Mouse (Mus musculus) heart, embryonic 15.5 days (tissue): ENCODE measurements around the gene Gpx5. TPM values are rescaled to one million over a fixed set of nuclear protein-coding genes. Genes with fewer than 3 reads are reported as not detected.
A peak's percentile ranks its signal among the peaks of the same experiment; 100 is the strongest.

Experiments used
- ATAC-seq: fragments of 200-750 bp; cut with Nextera tagmentation; replicated peaks from 2 replicates; pipeline ENCODE4 v1.8.0; 2017; ENCODE audit warnings: low read depth, moderate TSS enrichment; ENCODE audit not compliant: insufficient number of reproducible peaks, insufficient read depth, low FRiP score
- H3K27ac ChIP-seq: fragments of 300-500 bp; sonication (generic); 2 replicates; pipeline ENCODE4 v1.5.1; 2015; ENCODE audit warnings: mild to moderate bottlenecking, inconsistent platforms
- H3K27me3 ChIP-seq: fragments of 300-500 bp; sonication (generic); 2 replicates; pipeline ENCODE4 v1.6.1; 2015; ENCODE audit warnings: inconsistent platforms
- H3K36me3 ChIP-seq: fragments of 300-500 bp; sonication (generic); 2 replicates; pipeline ENCODE4 v1.6.1; 2015; ENCODE audit warnings: mild to moderate bottlenecking, inconsistent platforms
- H3K4me1 ChIP-seq: fragments of 300-500 bp; sonication (generic); replicated peaks from 2 replicates; pipeline ENCODE4 v1.6.1; 2015; ENCODE audit warnings: inconsistent platforms
- H3K4me2 ChIP-seq: fragments of 300-500 bp; sonication (generic); 2 replicates; pipeline ENCODE4 v1.6.1; 2015; ENCODE audit warnings: inconsistent platforms, mild to moderate bottlenecking, moderate library complexity
- H3K4me3 ChIP-seq: fragments of 300-500 bp; sonication (generic); 2 replicates; pipeline ENCODE4 v1.5.1; 2015; ENCODE audit warnings: mild to moderate bottlenecking, inconsistent platforms
- H3K9ac ChIP-seq: fragments of 300-500 bp; sonication (generic); 2 replicates; pipeline ENCODE4 v1.6.1; 2015; ENCODE audit warnings: mild to moderate bottlenecking, inconsistent platforms
- H3K9me3 ChIP-seq: fragments of 300-500 bp; sonication (generic); replicated peaks from 2 replicates; pipeline ENCODE4 v1.6.1; 2016; ENCODE audit warnings: inconsistent platforms
- WGBS: fragments of 180-500 bp; shearing (Covaris S2); methylation state at CpG from one replicate; pipeline ENCODE4 v1.1.7; 2015; ENCODE audit warnings: mixed read lengths; 5-methylcytosine and 5-hydroxymethylcytosine counted together
- polyA plus RNA-seq: library from polyadenylated mRNA; unstranded; fragments of >200 nt; fragmentation: Nextera tagmentation; extraction: Ambion mirVana; gene quantifications from 2 replicates; pipeline ENCODE4 v1.2.1, GENCODE M21; 2015

The Gpx5 gene
- polyA plus RNA-seq, 1 experiment from 2014 or later, result not detected

DNA sequence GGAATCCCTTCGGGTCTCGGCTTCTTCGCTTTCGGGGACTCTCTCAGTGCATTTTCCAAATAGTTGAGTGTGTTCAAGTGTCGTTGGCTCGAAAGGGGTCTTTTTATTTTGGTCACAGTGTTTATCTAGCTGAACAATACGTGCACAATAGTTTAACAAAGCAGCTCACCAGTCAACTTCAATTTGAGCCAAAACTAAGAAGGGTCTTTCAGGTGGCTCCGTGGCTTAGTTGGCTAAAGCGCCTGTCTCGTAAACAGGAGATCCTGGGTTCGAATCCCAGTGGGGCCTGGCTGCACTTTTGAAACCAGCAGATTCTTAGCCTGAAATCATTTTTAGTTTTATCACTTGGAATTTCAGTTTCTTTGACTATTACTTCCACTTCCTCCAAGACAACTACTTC, 28.2 kb downstream of the Gpx5 start:
- Histone ChIP-seq H3K9ac (peak overlapping the region; percentile 22), H3K4me2 (peak overlapping the region; percentile 58), H3K4me3 (peak overlapping the region; percentile 46), H3K27me3 (peaks cover 8% of the 10 kb centered on the region; the same call in 1 of the 2 replicates), H3K9me3 (no peaks in the 10 kb centered on the region), H3K36me3 (no peaks in the 10 kb centered on the region), H3K4me1 (peaks cover 4% of the 10 kb centered on the region; the same call in 1 of the 2 replicates), H3K27ac (no peak overlapping the region)
- WGBS, result 3% methylated on average over 11 of the region's 11 CpGs
- no peak for ATAC-seq

- Histone ChIP-seq H3K4me1 (peaks cover 7% of the 10 kb centered on the region), H3K27ac (no peak overlapping the region), H3K36me3 (no peaks in the 10 kb centered on the region), H3K9ac (peak overlapping the region; percentile 22), H3K4me2 (peak overlapping the region; percentile 58), H3K9me3 (no peaks in the 10 kb centered on the region), H3K27me3 (peaks cover 10% of the 10 kb centered on the region; the same call in 1 of the 2 replicates), H3K4me3 (peak overlapping the region; percentile 46)
- WGBS, result 4% methylated on average over 11 of the region's 11 CpGs
- ATAC-seq, result no peak
These were observed 28.6 kb downstream of the Gpx5 start for GRCm38 (mm10) chr13:21263910-21264309.

DNA sequence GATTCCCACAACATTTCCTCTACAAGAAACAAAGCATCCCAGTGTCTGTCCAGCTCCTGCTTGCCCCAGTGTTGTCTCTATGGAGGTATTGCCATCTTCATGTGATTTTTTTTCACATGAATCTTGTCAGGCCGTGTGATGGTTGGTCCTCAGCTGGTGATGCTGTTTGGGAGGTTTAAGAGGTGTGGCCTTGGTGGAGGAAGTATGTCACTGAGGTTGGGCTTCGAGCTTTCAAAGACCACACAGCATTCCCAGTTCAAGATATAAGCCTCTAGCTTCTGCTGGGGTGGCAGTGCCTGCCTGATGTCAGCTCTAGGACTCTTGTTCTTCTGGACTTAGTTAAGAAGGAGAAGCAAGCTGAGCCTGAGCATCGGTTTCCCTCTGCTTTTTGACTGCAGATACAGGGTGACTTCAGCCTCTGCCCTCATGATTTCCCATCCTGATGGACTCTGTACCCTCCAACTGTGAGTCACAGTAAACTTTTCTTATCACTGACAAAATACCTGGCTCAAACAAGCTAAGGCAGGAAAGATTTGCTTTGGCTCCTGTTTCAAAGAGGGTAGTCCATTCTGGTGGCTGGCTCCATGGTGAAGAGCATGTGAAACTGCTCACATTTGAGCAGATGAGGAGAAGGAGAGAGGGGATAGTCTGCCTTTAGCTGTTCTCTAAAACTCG, 29.6 kb downstream of the Gpx5 start:
- Histone ChIP-seq H3K4me3 (no peak overlapping the region), H3K4me2 (no peak overlapping the region), H3K27ac (no peak overlapping the region), H3K36me3 (no peaks in the 10 kb centered on the region), H3K27me3 (peaks cover 17% of the 10 kb centered on the region; the same call in 1 of the 2 replicates), H3K4me1 (peaks cover 9% of the 10 kb centered on the region), H3K9me3 (no peaks in the 10 kb centered on the region), H3K9ac (no peak overlapping the region)
- WGBS, result 58% methylated on average over 4 of the region's 4 CpGs
- no peak for ATAC-seq

DNA sequence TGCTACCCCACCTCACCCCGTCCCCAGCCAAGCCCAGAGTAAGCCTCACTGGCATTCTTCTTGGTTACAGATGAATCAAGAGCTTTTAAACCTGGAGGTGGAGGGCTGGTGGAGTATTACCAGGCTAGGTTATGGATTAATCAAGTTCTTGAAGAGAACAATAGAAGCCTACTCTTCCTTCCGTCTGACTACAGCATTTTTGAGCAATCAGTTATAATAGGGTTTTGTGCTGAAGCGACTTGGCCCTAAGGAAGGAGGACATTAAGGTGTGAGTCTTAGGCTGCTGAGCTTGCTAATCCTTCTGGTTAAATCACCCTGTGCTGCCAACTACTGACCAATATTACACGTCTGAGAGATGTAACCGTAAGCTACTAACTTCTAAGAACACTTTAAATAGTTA, 32.2 kb downstream of the Gpx5 start:
- Histone ChIP-seq H3K4me3 (peak overlapping the region; percentile 45), H3K4me2 (peak overlapping the region; percentile 67), H3K36me3 (no peaks in the 10 kb centered on the region), H3K9me3 (no peaks in the 10 kb centered on the region), H3K27me3 (peaks cover 31% of the 10 kb centered on the region), H3K9ac (no peak overlapping the region), H3K4me1 (peaks cover 9% of the 10 kb centered on the region), H3K27ac (no peak overlapping the region)
- ATAC-seq, result no peak
- 22% methylated on average over 5 of the region's 5 CpGs for WGBS

GRCm38 (mm10) chr13:21259677-21260113, 32.8 kb downstream of the Gpx5 start:
- Histone ChIP-seq H3K9ac (no peak overlapping the region), H3K36me3 (no peaks in the 10 kb centered on the region), H3K9me3 (no peaks in the 10 kb centered on the region), H3K27me3 (peaks cover 34% of the 10 kb centered on the region), H3K4me2 (peak overlapping the region; percentile 67), H3K27ac (no peak overlapping the region), H3K4me1 (peaks cover 9% of the 10 kb centered on the region), H3K4me3 (peak overlapping the region; percentile 45)
- WGBS, result under 1% methylated on average over 18 of the region's 18 CpGs
- ATAC-seq, result no peak

- Histone ChIP-seq H3K9ac (peak overlapping the region; percentile 12; the same call in 1 of the 2 replicates), H3K4me1 (peaks cover 9% of the 10 kb centered on the region), H3K4me2 (peak overlapping the region; percentile 67), H3K4me3 (peak overlapping the region; percentile 45), H3K36me3 (no peaks in the 10 kb centered on the region), H3K9me3 (no peaks in the 10 kb centered on the region), H3K27me3 (peaks cover 39% of the 10 kb centered on the region), H3K27ac (no peak overlapping the region)
- ATAC-seq, result no peak
- WGBS, result under 1% methylated on average over 15 of the region's 15 CpGs
These were observed 33.3 kb downstream of the Gpx5 start for GRCm38 (mm10) chr13:21259171-21259631.

GRCm38 (mm10) chr13:21258524-21258923, 34.0 kb downstream of the Gpx5 start:
- Histone ChIP-seq H3K4me1 (peaks cover 9% of the 10 kb centered on the region), H3K9ac (no peak overlapping the region), H3K27me3 (peaks cover 39% of the 10 kb centered on the region), H3K4me3 (peak overlapping the region; percentile 45), H3K36me3 (no peaks in the 10 kb centered on the region), H3K4me2 (peak overlapping the region; percentile 67), H3K9me3 (no peaks in the 10 kb centered on the region), H3K27ac (no peak overlapping the region)
- WGBS, result 17% methylated on average over 6 of the region's 6 CpGs
- ATAC-seq, result no peak

- peak overlapping the region; percentile 47 for H3K9ac ChIP-seq
- peaks cover 3% of the 10 kb centered on the region; the same call in 1 of the 2 replicates for H3K4me1 ChIP-seq
- no peaks in the 10 kb centered on the region for H3K9me3 ChIP-seq
- no peak for ATAC-seq
- no peaks in the 10 kb centered on the region for H3K36me3 ChIP-seq
- H3K27me3 ChIP-seq, result peaks cover 29% of the 10 kb centered on the region
- H3K4me2 ChIP-seq, result peak overlapping the region; percentile 68
- WGBS, result 2% methylated on average over 16 of the region's 16 CpGs
- peak overlapping the region; percentile 53 for H3K4me3 ChIP-seq
- no peak overlapping the region for H3K27ac ChIP-seq
These were observed 38.5 kb downstream of the Gpx5 start for GRCm38 (mm10) chr13:21253986-21254385.

- no peaks in the 10 kb centered on the region; the same call in 1 of the 2 replicates for H3K4me1 ChIP-seq
- H3K9me3 ChIP-seq, result no peaks in the 10 kb centered on the region
- WGBS, result 2% methylated on average over 12 of the region's 12 CpGs
- peak overlapping the region; percentile 68 for H3K4me2 ChIP-seq
- no peak overlapping the region for H3K27ac ChIP-seq
- peak overlapping the region; percentile 53 for H3K4me3 ChIP-seq
- H3K9ac ChIP-seq, result peak overlapping the region; percentile 47
- H3K27me3 ChIP-seq, result peaks cover 25% of the 10 kb centered on the region
- ATAC-seq, result no peak
- H3K36me3 ChIP-seq, result no peaks in the 10 kb centered on the region
These were observed 39.0 kb downstream of the Gpx5 start for GRCm38 (mm10) chr13:21253569-21253968.

DNA sequence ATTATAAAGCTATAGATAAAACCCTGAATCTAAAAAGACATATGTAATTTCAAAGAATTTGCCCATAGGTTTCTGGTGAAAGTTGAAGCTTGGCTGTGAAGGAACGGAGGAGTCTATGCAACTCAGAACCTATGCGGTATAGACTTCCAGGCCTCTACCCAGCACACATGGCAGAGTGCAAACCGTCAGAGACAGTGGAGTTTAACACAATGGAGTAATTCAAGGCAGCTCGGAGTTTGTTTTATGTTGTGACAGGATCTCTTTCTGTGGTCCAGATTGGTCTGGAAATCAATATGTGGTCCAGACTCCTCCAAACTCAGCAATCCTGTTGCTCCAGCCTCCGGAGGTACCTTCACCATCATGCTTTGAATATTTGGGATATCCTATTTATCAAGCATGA, 39.5 kb downstream of the Gpx5 start:
- peaks cover 23% of the 10 kb centered on the region for H3K27me3 ChIP-seq
- H3K36me3 ChIP-seq, result no peaks in the 10 kb centered on the region
- no peak for ATAC-seq
- WGBS, result 33% methylated on average over 5 of the region's 5 CpGs
- no peaks in the 10 kb centered on the region; the same call in 1 of the 2 replicates for H3K4me1 ChIP-seq
- H3K9ac ChIP-seq, result no peak overlapping the region
- peak overlapping the region; percentile 68 for H3K4me2 ChIP-seq
- peak overlapping the region; percentile 53; the same call in 1 of the 2 replicates for H3K4me3 ChIP-seq
- H3K27ac ChIP-seq, result no peak overlapping the region
- no peaks in the 10 kb centered on the region for H3K9me3 ChIP-seq

- peaks cover 8% of the 10 kb centered on the region; the same call in 1 of the 2 replicates for H3K27me3 ChIP-seq
- ATAC-seq, result no peak
- H3K4me1 ChIP-seq, result no peaks in the 10 kb centered on the region; the same call in 1 of the 2 replicates
- no peak overlapping the region for H3K4me3 ChIP-seq
- H3K4me2 ChIP-seq, result no peak overlapping the region
- WGBS, result 54% methylated on average over 9 of the region's 9 CpGs
- H3K27ac ChIP-seq, result no peak overlapping the region
- no peak overlapping the region for H3K9ac ChIP-seq
- H3K36me3 ChIP-seq, result no peaks in the 10 kb centered on the region
- H3K9me3 ChIP-seq, result no peaks in the 10 kb centered on the region
These were observed 42.4 kb downstream of the Gpx5 start for GRCm38 (mm10) chr13:21250074-21250681.
